Mouse (Mus musculus) cerebellum, adult 2 months (tissue): ENCODE data around the gene Cblc.

Experiments used
- CTCF ChIP-seq: fragments of 200-500 bp; IDR thresholded peaks from 2 replicates; pipeline ENCODE4 v1.5.1; 2011; ENCODE audit warnings: low read depth, mild to moderate bottlenecking, control low read depth, low read length, moderate library complexity, borderline replicate concordance; ENCODE audit not compliant: insufficient read depth
- POLR2A ChIP-seq: fragments of 200-500 bp; IDR thresholded peaks from 2 replicates; pipeline ENCODE4 v1.6.1; 2011; ENCODE audit warnings: low read length, control low read depth, borderline replicate concordance; ENCODE audit not compliant: insufficient read depth

GRCm38 (mm10) chr7:19789904-19790347, 6.7 kb downstream of the Cblc start:
- TF ChIP-seq CTCF (peak; percentile 91), POLR2A (no peak)
